Mouse (Mus musculus): Measurements from ENCODE around the gene Zfp750.

DNA sequence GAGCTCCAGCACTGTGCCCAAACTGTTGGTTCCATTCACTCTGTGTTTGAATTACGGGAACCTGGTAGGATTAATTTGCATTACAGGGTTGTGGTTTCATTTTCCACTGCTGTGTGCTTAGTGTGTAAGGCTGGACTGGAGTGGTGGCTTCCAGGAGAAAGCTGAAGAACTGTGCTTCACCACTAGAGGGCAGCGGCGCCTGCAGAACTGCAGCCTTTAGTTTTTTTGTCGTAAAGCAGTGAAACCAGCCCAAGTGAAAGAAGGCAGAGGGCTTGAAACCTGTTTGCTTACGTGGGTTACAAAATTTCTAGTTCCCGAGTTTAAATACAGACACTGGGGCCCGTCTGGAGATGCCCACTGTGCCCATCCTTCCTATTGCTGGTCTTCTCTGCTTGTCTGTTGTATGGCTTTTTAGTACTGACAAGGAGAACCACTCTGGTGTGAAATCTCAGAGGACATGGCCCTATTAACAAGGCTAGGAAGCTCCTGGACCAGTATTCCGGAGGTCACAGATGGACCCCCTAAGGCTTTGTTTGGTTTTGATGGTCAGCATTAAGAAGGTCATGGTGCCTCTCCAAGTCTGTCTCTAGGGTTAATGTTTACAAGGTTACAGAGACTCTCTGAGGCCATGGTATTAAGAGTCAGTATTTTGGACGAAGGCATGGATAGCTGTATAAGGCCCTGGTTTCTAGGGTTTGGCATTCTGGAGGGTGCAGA, 43.3 kb downstream of the Zfp750 start:
- TF ChIP-seq POLR2A (IDR thresholded peaks at IDR 0.05; ENCODE audit: insufficient read depth, low read length) (no peak), CTCF (IDR thresholded peaks at IDR 0.05; ENCODE audit: low read depth, low read length) (peak; percentile 86)
